Mouse (Mus musculus) myocyte (in vitro differentiated cells): ENCODE data around the gene Nckap1. TPM values are rescaled to one million over a fixed set of nuclear protein-coding genes. Genes with fewer than 3 reads are reported as not detected.
A peak's percentile ranks its signal among the peaks of the same experiment; 100 is the strongest.

Experiments
- H3K27me3 ChIP-seq: one replicate; pipeline ENCODE4 v1.6.1; 2011; ENCODE audit not compliant: control insufficient read depth, insufficient read depth, insufficient read length
- H3K36me3 ChIP-seq: one replicate; pipeline ENCODE4 v1.6.1; 2011; ENCODE audit not compliant: control insufficient read depth, insufficient read depth
- H3K4me2 ChIP-seq: one replicate; pipeline ENCODE4 v1.6.1; 2011; ENCODE audit warnings: low read depth, control low read depth
- H3K4me3 ChIP-seq: one replicate; pipeline ENCODE4 v1.5.1; 2011; ENCODE audit warnings: mild to moderate bottlenecking, control low read depth, moderate library complexity
- H3K79me2 ChIP-seq: one replicate; pipeline ENCODE4 v1.6.1; 2011; ENCODE audit not compliant: control insufficient read depth, insufficient read depth
- H3ac ChIP-seq: one replicate; pipeline ENCODE4 v1.6.1; 2011; ENCODE audit not compliant: control insufficient read depth, insufficient read length
- CEBPB ChIP-seq: IDR thresholded peaks from 2 replicates; pipeline ENCODE4 v1.6.1; 2011; ENCODE audit warnings: mild to moderate bottlenecking, moderate library complexity; ENCODE audit not compliant: poor library complexity, insufficient read depth, severe bottlenecking
- E2F4 ChIP-seq: IDR thresholded peaks from one replicate; pipeline ENCODE4 v1.6.1; 2011; ENCODE audit warnings: mild to moderate bottlenecking, control low read depth, moderate library complexity; ENCODE audit not compliant: insufficient read depth
- MAX ChIP-seq: IDR thresholded peaks from one replicate; pipeline ENCODE4 v1.6.1; 2011; ENCODE audit warnings: low read depth, mild to moderate bottlenecking, control low read depth
- MYOD1 ChIP-seq, 3 experiments: IDR thresholded peaks; one replicate each; pipeline ENCODE4 v1.6.1; 2011; ENCODE audit warnings: control low read depth in 2 of 3, low read depth in 2 of 3, mild to moderate bottlenecking in 2 of 3, moderate library complexity in 1 of 3; ENCODE audit not compliant: insufficient read length in 2 of 3, control insufficient read depth in 1 of 3
- MYOG ChIP-seq, 3 experiments: IDR thresholded peaks; one replicate each; pipeline ENCODE4 v1.6.1; 2011; ENCODE audit warnings: control low read depth in 2 of 3, low read depth in 2 of 3, mild to moderate bottlenecking in 2 of 3; ENCODE audit not compliant: insufficient read length in 2 of 3, control insufficient read depth in 1 of 3, insufficient read depth in 1 of 3
- POLR2A ChIP-seq: IDR thresholded peaks from one replicate; pipeline ENCODE4 v1.6.1; 2011; ENCODE audit warnings: low read depth, mild to moderate bottlenecking, control low read depth, moderate library complexity; ENCODE audit not compliant: insufficient read length
- POLR2AphosphoS2 ChIP-seq: IDR thresholded peaks from one replicate; pipeline ENCODE4 v1.6.1; 2011; ENCODE audit warnings: low read depth, control low read depth; ENCODE audit not compliant: insufficient read length
- REST ChIP-seq: IDR thresholded peaks from one replicate; pipeline ENCODE4 v1.6.1; 2011; ENCODE audit warnings: mild to moderate bottlenecking, control low read depth, moderate library complexity; ENCODE audit not compliant: insufficient read depth, insufficient read length
- SRF ChIP-seq: IDR thresholded peaks from one replicate; pipeline ENCODE4 v1.6.1; 2011; ENCODE audit warnings: low read depth; ENCODE audit not compliant: control insufficient read depth, insufficient read length
- TCF12 ChIP-seq: IDR thresholded peaks from one replicate; pipeline ENCODE4 v1.6.1; 2011; ENCODE audit warnings: mild to moderate bottlenecking, control low read depth; ENCODE audit not compliant: poor library complexity, insufficient read depth, severe bottlenecking
- TCF3 ChIP-seq: IDR thresholded peaks from one replicate; pipeline ENCODE4 v1.6.1; 2011; ENCODE audit warnings: low read depth, control low read depth; ENCODE audit not compliant: insufficient read length
- USF1 ChIP-seq: IDR thresholded peaks from one replicate; pipeline ENCODE4 v1.6.1; 2011; ENCODE audit warnings: low read depth, mild to moderate bottlenecking, control low read depth, moderate library complexity
- polyA plus RNA-seq: library from polyadenylated mRNA; unstranded; fragments of >200 nt; fragmentation: generic; extraction: Trizol; gene quantifications from one replicate; pipeline ENCODE4 v1.2.1, GENCODE M21; 2012; ENCODE audit warnings: missing spikeins

Gene Nckap1
- 34.8 TPM for polyA plus RNA-seq

DNA sequence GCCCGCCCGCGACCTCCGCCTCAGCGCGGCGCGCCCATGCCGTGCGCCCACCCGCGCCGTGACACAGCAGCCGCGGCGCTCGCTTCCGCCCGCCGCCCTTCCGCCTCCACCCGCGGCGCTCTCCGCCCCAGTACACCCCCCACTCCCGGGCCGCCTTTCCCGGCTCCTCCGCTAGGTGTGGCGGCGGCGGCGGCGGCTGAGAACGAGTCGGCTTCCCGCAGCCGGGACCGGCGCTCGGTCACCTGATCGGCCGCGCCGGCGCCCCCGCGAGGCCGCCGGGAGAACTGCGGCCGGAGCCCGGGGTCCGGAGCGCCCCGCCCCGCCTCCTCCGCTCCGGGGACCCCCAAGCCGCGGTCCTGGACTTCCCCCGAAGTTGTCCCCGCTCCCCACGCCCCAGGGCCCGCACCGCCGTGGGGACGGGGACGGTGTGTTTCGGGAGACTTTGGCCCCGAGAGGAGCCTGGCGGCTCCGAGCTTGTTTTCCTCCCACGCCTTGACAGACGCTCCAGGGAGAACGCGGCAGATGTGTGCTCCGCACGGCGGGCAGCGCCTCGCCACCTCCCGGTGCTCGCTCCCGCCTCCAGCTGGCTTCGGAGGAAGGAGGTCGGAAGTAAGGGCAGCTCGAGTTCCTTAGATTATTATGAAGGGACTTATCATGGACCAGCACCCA lies at the start of gene Nckap1:
Nckap1 (minus strand) TSS at position 338 of the 669 bp plus-strand sequence.
- TF ChIP-seq MAX (no peak), POLR2A (peak; percentile 90), TCF3 (no peak), MYOG (IDR thresholded peaks at IDR 0.05; ENCODE audit: control insufficient read depth in 1 of 3, insufficient read depth in 1 of 3, insufficient read length in 2 of 3, low read depth in 2 of 3) (peak in 1 of 3 experiments; percentile 32), USF1 (no peak), POLR2AphosphoS2 (peak; percentile 80), MYOD1 (IDR thresholded peaks at IDR 0.05; ENCODE audit: control insufficient read depth in 1 of 3, insufficient read length in 2 of 3, low read depth in 2 of 3) (peak in 2 of 3 experiments; percentile 6 to 56), TCF12 (no peak)

DNA sequence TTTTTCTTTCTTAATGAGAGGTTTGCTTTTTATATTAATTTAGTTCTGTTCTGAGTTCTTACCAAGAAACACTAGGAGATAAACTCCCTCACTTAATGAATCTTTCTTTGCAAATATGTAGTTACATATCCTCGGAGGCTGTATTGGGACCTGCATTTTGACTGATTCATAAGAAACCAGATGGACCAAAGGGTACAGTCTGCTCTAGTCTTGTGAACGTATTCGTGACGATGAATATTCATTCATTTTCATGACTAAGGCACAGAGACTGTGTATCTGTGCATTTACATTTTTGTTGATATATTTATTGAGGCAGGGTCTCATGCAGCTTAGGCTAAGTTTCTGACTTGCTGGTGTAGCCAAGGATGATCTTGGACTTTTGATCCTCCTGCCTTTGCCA lies 43.3 kb upstream of the Nckap1 start:
- H3ac ChIP-seq, result no peak overlapping the region
- H3K36me3 ChIP-seq, result no peaks in the 10 kb centered on the region
- H3K4me3 ChIP-seq, result no peak overlapping the region
- no peak for TF ChIP-seq TCF12
- TF ChIP-seq USF1, result no peak
- TF ChIP-seq MYOG (IDR thresholded peaks at IDR 0.05; ENCODE audit: control insufficient read depth in 1 of 3, insufficient read depth in 1 of 3, insufficient read length in 2 of 3, low read depth in 2 of 3), result no peak
- TF ChIP-seq SRF, result no peak
- no peak for TF ChIP-seq TCF3
- no peak for TF ChIP-seq POLR2AphosphoS2
- TF ChIP-seq MAX, result no peak
- no peak for TF ChIP-seq POLR2A
- no peak for TF ChIP-seq E2F4
- TF ChIP-seq CEBPB, result no peak
- no peak for TF ChIP-seq MYOD1 (IDR thresholded peaks at IDR 0.05; ENCODE audit: control insufficient read depth in 1 of 3, insufficient read length in 2 of 3, low read depth in 2 of 3)
- TF ChIP-seq REST, result no peak
- no peak overlapping the region for H3K4me2 ChIP-seq
- H3K27me3 ChIP-seq, result no peaks in the 10 kb centered on the region
- H3K79me2 ChIP-seq, result no peaks in the 10 kb centered on the region

More for the DNA sequence above, at the start of gene Nckap1:
- Histone ChIP-seq H3K79me2 (peaks cover 40% of the 10 kb centered on the region), H3K4me3 (peak within 1 kb of the TSS; percentile 74), H3K27me3 (no peaks in the 10 kb centered on the region), H3K4me2 (peak within 1 kb of the TSS; percentile 88), H3ac (peak within 1 kb of the TSS; percentile 89), H3K36me3 (no peaks in the 10 kb centered on the region)

DNA sequence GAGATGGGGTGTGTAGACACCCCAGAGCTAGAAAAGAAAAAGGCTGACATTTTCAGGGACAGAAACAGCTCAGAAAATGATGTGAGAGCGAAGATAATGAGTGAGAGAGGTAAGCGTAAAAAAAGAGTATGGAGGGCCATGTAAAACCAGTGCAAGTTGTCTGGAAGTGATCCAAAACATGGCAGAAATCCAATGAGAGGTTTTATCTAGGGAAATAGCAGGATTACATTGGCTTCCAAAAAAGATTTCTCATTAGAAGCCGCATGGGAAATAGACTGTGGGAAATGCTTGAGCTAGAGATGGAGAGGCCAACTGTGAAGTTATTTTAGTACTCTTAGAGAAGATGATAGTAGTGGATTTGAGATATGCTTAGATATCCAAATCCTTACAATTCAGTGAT lies 40.7 kb upstream of the Nckap1 start:
- H3K36me3 ChIP-seq, result no peaks in the 10 kb centered on the region
- no peak for TF ChIP-seq REST
- TF ChIP-seq USF1, result no peak
- TF ChIP-seq SRF, result no peak
- TF ChIP-seq TCF12, result no peak
- TF ChIP-seq CEBPB, result no peak
- TF ChIP-seq MAX, result no peak
- no peak for TF ChIP-seq TCF3
- TF ChIP-seq E2F4, result no peak
- no peak for TF ChIP-seq POLR2AphosphoS2
- TF ChIP-seq MYOD1 (IDR thresholded peaks at IDR 0.05; ENCODE audit: control insufficient read depth in 1 of 3, insufficient read length in 2 of 3, low read depth in 2 of 3), result no peak
- no peak for TF ChIP-seq POLR2A
- TF ChIP-seq MYOG (IDR thresholded peaks at IDR 0.05; ENCODE audit: control insufficient read depth in 1 of 3, insufficient read depth in 1 of 3, insufficient read length in 2 of 3, low read depth in 2 of 3), result no peak
- H3K4me2 ChIP-seq, result no peak overlapping the region
- H3K27me3 ChIP-seq, result no peaks in the 10 kb centered on the region
- no peaks in the 10 kb centered on the region for H3K79me2 ChIP-seq
- no peak overlapping the region for H3ac ChIP-seq
- H3K4me3 ChIP-seq, result no peak overlapping the region

DNA sequence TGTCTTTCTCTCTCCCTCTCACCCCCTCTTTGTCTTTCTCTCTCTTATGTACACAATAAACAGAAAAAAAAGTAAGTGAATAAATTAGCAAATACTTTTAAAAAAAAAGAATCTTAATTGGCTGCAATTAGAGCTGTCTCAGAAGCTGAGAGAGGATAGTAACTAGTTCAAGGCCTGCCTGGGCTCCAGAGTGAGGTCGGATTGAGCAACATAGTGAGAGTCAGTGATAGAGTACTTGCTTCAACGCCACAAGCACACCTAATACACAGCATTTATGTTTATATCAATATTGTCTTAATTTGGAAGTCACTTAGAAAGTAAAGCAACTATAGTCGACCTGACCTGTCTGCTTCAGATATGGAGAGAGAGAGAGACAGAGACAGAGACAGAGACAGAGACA lies 37.8 kb upstream of the Nckap1 start:
- Histone ChIP-seq H3K4me3 (no peak overlapping the region), H3ac (no peak overlapping the region), H3K4me2 (no peak overlapping the region), H3K79me2 (no peaks in the 10 kb centered on the region), H3K27me3 (no peaks in the 10 kb centered on the region), H3K36me3 (no peaks in the 10 kb centered on the region)
- TF ChIP-seq USF1 (no peak), MAX (no peak), CEBPB (no peak), REST (no peak), MYOD1 (IDR thresholded peaks at IDR 0.05; ENCODE audit: control insufficient read depth in 1 of 3, insufficient read length in 2 of 3, low read depth in 2 of 3) (no peak), TCF12 (no peak), TCF3 (no peak), MYOG (IDR thresholded peaks at IDR 0.05; ENCODE audit: control insufficient read depth in 1 of 3, insufficient read depth in 1 of 3, insufficient read length in 2 of 3, low read depth in 2 of 3) (no peak), SRF (no peak), E2F4 (no peak), POLR2AphosphoS2 (no peak)
